Mouse (Mus musculus): Measurements from ENCODE around the gene Olfr342.

- TF ChIP-seq GATA1 (IDR thresholded peaks at IDR 0.05; ENCODE audit: borderline replicate concordance, low read length) (no peak), FLI1 (IDR thresholded peaks at IDR 0.05; ENCODE audit: low read length) (no peak)
Measured at GRCm38 (mm10) chr2:36566362-36566761, 41.6 kb downstream of the Olfr342 start, which contains the start of gene Olfr344.

Measured in megakaryocyte, embryonic 14.5 days (primary cell).